Mouse (Mus musculus) urinary bladder, adult 2 months (tissue): ENCODE measurements around the gene Olfr46. TPM values are rescaled to one million over a fixed set of nuclear protein-coding genes. Genes with fewer than 3 reads are reported as not detected.
"Not testable (repeated sequence)": the region's sequence is repeated elsewhere in the genome, so short reads cannot be mapped to it uniquely, and the experiment has no call there.

Source experiments
- DNase-seq: peaks from one replicate; pipeline ENCODE4 v3.0.0; 2022; ENCODE audit warnings: low spot score
- polyA plus RNA-seq: library from polyadenylated mRNA; depleted of rRNA; stranded (reverse); fragments of >200 nt; gene quantifications from 2 replicates; pipeline ENCODE4 v1.2.3, GENCODE M21; 2012; rRNA removed

Olfr46 gene
- not detected in 2 replicates for polyA plus RNA-seq

- DNase-seq, result not testable (repeated sequence)
These were observed at the start of gene Olfr46 for GRCm38 (mm10) chr7:140600969-140601368. Gene Olfr46 (plus strand): TSS chr7:140601269.

- DNase-seq, result no peak
These were observed 33.5 kb upstream of the Olfr46 start, which contains the start of gene Olfr538 for GRCm38 (mm10) chr7:140567586-140567985. Gene Olfr538 (plus strand): TSS chr7:140567886.

DNA sequence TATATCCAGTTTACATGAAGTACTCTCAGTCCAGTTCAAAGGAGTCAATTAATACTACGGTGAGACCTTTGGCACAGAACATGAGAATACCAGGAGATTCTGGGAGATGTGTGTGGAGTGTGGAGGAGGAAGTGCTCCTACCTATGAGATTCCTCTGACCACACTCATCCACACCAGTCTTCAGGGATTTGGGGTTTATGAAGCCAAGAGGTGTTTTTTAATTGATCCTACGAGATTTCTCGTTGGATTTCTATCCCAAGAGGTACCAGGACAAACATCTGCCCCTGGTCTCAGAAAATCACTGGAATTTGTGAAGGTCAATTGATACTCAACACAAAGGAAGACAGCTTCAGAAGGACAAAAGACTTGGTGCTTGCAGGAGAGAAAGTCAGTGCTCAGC is 27.6 kb downstream of the Olfr46 start, which contains the start of gene Olfr61:
Gene Olfr61 (plus strand): TSS at position 301 of the 400 bp plus-strand sequence.
- DNase-seq, result not testable (repeated sequence)

DNA sequence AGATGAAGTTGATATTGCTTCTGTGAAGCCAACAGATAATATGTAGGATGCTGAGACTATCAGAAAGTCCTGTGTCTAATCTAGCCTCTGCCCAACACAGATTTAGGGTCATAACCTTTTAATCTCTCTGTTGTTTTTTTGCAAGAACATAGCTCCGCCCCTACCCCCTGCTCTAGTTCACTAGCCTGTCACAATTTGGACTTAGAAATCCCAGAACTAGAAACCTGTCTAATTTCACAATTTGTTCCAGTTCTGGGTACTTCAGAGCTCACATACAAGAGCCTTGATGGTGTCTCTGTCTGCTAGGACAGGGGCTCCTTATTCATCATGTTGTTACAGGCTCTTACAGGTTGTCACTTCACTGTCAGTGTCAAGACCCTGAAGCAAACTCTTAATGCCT is 29.5 kb downstream of the Olfr46 start:
- DNase-seq, result no peak

DNA sequence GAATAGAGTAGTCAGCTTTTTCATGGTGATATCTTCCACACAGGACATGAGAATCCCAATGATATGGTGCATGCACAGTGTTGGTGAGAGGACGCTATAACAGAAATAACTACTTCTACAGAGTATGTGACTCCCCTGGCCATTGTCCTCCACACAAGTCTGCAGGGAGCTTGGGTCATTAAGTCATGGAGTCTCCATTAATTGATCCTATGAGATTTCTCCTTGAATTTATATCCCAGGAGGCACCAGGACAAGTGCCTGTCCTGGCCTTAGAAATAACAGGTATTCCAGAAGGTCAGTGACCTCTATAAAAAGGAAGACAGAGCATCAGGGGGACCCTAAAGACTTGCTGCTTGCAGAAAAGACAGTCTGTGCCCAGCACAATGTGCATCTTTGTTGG is 45.1 kb downstream of the Olfr46 start, which contains the start of gene Olfr53:
Gene Olfr53 (plus strand): TSS at position 301 of the 400 bp plus-strand sequence.
- DNase-seq, result no peak

- no peak for DNase-seq
These were observed 58.6 kb downstream of the Olfr46 start, which contains the start of gene Olfr539 for GRCm38 (mm10) chr7:140659630-140660029. Gene Olfr539 (plus strand): TSS chr7:140659930.

Other genes with a start within 250 kb of the Olfr46 start
- 0.04 and 0.22 TPM in 2 replicates for gene Olfr60, start 239.6 kb upstream of the Olfr46 start, polyA plus RNA-seq
- gene Olfr530, start 224.9 kb upstream of the Olfr46 start, polyA plus RNA-seq, result not detected in 2 replicates
- not detected in 2 replicates for gene Olfr531, start 198.4 kb upstream of the Olfr46 start, polyA plus RNA-seq
- not detected in 2 replicates for gene Olfr532, start 179.6 kb upstream of the Olfr46 start, polyA plus RNA-seq
- gene Olfr533, start 137.9 kb upstream of the Olfr46 start, polyA plus RNA-seq, result not detected in 2 replicates
- gene Olfr535, start 117.1 kb upstream of the Olfr46 start, polyA plus RNA-seq, result not detected in 2 replicates
- gene Olfr536, start 93.9 kb upstream of the Olfr46 start, polyA plus RNA-seq, result not detected in 2 replicates
- not detected in 2 replicates for gene Olfr538, start 33.4 kb upstream of the Olfr46 start, polyA plus RNA-seq
- not detected in 2 replicates for gene Olfr61, start 27.7 kb downstream of the Olfr46 start, polyA plus RNA-seq
- gene Olfr53, start 45.2 kb downstream of the Olfr46 start, polyA plus RNA-seq, result not detected in 2 replicates
- gene Olfr539, start 58.7 kb downstream of the Olfr46 start, polyA plus RNA-seq, result under 0.01 TPM in 1 of 2 replicates, not detected in the other
- not detected in 2 replicates for gene Olfr45, start 80.7 kb downstream of the Olfr46 start, polyA plus RNA-seq
- gene Olfr541, start 96.0 kb downstream of the Olfr46 start, polyA plus RNA-seq, result not detected in 2 replicates
- gene Cyp2e1, start 162.5 kb downstream of the Olfr46 start, polyA plus RNA-seq, result 45.5 and 70.4 TPM in 2 replicates
- 0.10 and 0.18 TPM in 2 replicates for gene Syce1, start 186.6 kb downstream of the Olfr46 start, polyA plus RNA-seq
- gene Zfp941, start 220.9 kb downstream of the Olfr46 start, polyA plus RNA-seq, result 0.45 and 0.71 TPM in 2 replicates
- 43.7 and 48.7 TPM in 2 replicates for gene Urah, start 233.7 kb downstream of the Olfr46 start, polyA plus RNA-seq
- gene Scgb1c1, start 244.3 kb downstream of the Olfr46 start, polyA plus RNA-seq, result not detected in 2 replicates
- gene Odf3, start 246.5 kb downstream of the Olfr46 start, polyA plus RNA-seq, result 0.06 TPM in 1 of 2 replicates, not detected in the other